ENCODE assay signal across 21 mouse cellular contexts in genomic region chr6:106621188-106621749, GRCm38 (mm10).
DNase-seq lines count a peak whose midpoint lies in the region; ATAC-seq and TF ChIP-seq lines count a peak whose summit lies in the region.
"Had no signal": no experiment of that assay in that cellular context is flagged by ENCODE, and none has a peak within 500 bp of the region (broad histone marks: within the 10 kb centered on the region; RNA-seq: fewer than 3 reads in every experiment).

No protein-coding gene starts in this region.

- H3K27ac ChIP-seq in cerebellum, adult 2 months (ENCODE audit: insufficient read depth, low read length) = no peak overlapping the region
- H3K27ac ChIP-seq in forebrain, postnatal 0 days (ENCODE audit: low read depth, low read length) = no peak overlapping the region
- H3K27ac ChIP-seq in forebrain, embryonic 12.5 days = no peak overlapping the region
- H3K27ac ChIP-seq in midbrain, embryonic 14.5 days (replicated peaks; ENCODE audit: low read depth, low read length) = no peak overlapping the region
- H3K27ac ChIP-seq in midbrain, embryonic 16.5 days (ENCODE audit: low read length) = no peak overlapping the region
- H3K27ac ChIP-seq in intestine, embryonic 16.5 days (ENCODE audit: low read length) = no peak overlapping the region
- H3K27ac ChIP-seq: embryonic facial prominence, embryonic 15.5 days; hindbrain, embryonic 13.5 days; limb, embryonic 12.5 days; liver, embryonic 12.5 days; neural tube, embryonic 12.5 days had no signal

- H3K36me3 ChIP-seq in forebrain, postnatal 0 days (ENCODE audit: insufficient read depth) = no peaks in the 10 kb centered on the region
- no peaks in the 10 kb centered on the region for H3K36me3 ChIP-seq in forebrain, embryonic 12.5 days (replicated peaks)
- no peaks in the 10 kb centered on the region for H3K36me3 ChIP-seq in midbrain, embryonic 14.5 days (ENCODE audit: control insufficient read depth, insufficient read depth, low read length)
- H3K36me3 ChIP-seq in midbrain, embryonic 16.5 days (ENCODE audit: control insufficient read depth, insufficient read depth, low read length) = no peaks in the 10 kb centered on the region
- H3K36me3 ChIP-seq in intestine, embryonic 16.5 days (ENCODE audit: control insufficient read depth, insufficient read depth, low read length) = no peaks in the 10 kb centered on the region
- H3K36me3 ChIP-seq: embryonic facial prominence, embryonic 15.5 days; hindbrain, embryonic 13.5 days; limb, embryonic 12.5 days; liver, embryonic 12.5 days; neural tube, embryonic 12.5 days had no signal

- peak; percentile 12 to 22 for DNase-seq in cerebellum, adult 2 months
- DNase-seq in cerebellum, adult 11-12 months = no peak
- no peak for DNase-seq in forebrain, postnatal 0 days
- DNase-seq in midbrain, embryonic 14.5 days = peak; percentile 32
- peak; percentile 7 to 35 for DNase-seq in cerebellum, postnatal 14 days
- DNase-seq: adrenal gland, postnatal 36 days; gastrocnemius, postnatal 25 days; kidney, adult 8-10 months; kidney, postnatal 10 days; lung, adult 18-20 months; lung, postnatal 10 days had no signal

- WGBS in cerebellum, adult 2 months = 18% methylated on average over 5 of the region's 5 CpGs
- 43% methylated on average over 5 of the region's 5 CpGs for WGBS in forebrain, postnatal 0 days
- 76% methylated on average over 5 of the region's 5 CpGs for WGBS in forebrain, embryonic 12.5 days
- 68% methylated on average over 5 of the region's 5 CpGs for WGBS in midbrain, embryonic 14.5 days
- WGBS in midbrain, embryonic 16.5 days = 54% methylated on average over 5 of the region's 5 CpGs
- 74% methylated on average over 5 of the region's 5 CpGs for WGBS in intestine, embryonic 16.5 days

- no peak for ATAC-seq in forebrain, postnatal 0 days
- ATAC-seq in forebrain, embryonic 12.5 days (ENCODE audit: low FRiP score) = no peak
- no peak for ATAC-seq in midbrain, embryonic 14.5 days (ENCODE audit: low FRiP score, low TSS enrichment)
- ATAC-seq in midbrain, embryonic 16.5 days = no peak
- ATAC-seq in intestine, embryonic 16.5 days = no peak
- ATAC-seq: inflammation-experienced regulatory T-cells, adult 6 months; liver, embryonic 12.5 days had no signal

- peaks cover 3% of the 10 kb centered on the region for H3K4me1 ChIP-seq in cerebellum, adult 2 months (ENCODE audit: control insufficient read depth, insufficient read depth, low read length)
- H3K4me1 ChIP-seq in forebrain, postnatal 0 days (ENCODE audit: insufficient read depth) = no peaks in the 10 kb centered on the region
- H3K4me1 ChIP-seq in forebrain, embryonic 12.5 days = no peaks in the 10 kb centered on the region
- H3K4me1 ChIP-seq in midbrain, embryonic 14.5 days (ENCODE audit: control insufficient read depth, insufficient read depth, low read length) = no peaks in the 10 kb centered on the region
- peaks cover 3% of the 10 kb centered on the region; the same call in 1 of the 2 replicates for H3K4me1 ChIP-seq in midbrain, embryonic 16.5 days (ENCODE audit: control insufficient read depth, insufficient read depth, low read length)
- H3K4me1 ChIP-seq in intestine, embryonic 16.5 days (ENCODE audit: control insufficient read depth, insufficient read depth, low read length) = no peaks in the 10 kb centered on the region
- H3K4me1 ChIP-seq: embryonic facial prominence, embryonic 15.5 days; hindbrain, embryonic 13.5 days; limb, embryonic 12.5 days; liver, embryonic 12.5 days; neural tube, embryonic 12.5 days had no signal

- no peak overlapping the region for H3K9ac ChIP-seq in forebrain, postnatal 0 days
- H3K9ac ChIP-seq in forebrain, embryonic 12.5 days = no peak overlapping the region
- no peak overlapping the region for H3K9ac ChIP-seq in midbrain, embryonic 14.5 days (replicated peaks; ENCODE audit: low read length)
- no peak overlapping the region for H3K9ac ChIP-seq in midbrain, embryonic 16.5 days (ENCODE audit: low read depth, low read length)
- H3K9ac ChIP-seq in intestine, embryonic 16.5 days (ENCODE audit: low read depth, low read length) = no peak overlapping the region
- H3K9ac ChIP-seq: embryonic facial prominence, embryonic 15.5 days; hindbrain, embryonic 13.5 days; limb, embryonic 12.5 days; liver, embryonic 12.5 days; neural tube, embryonic 12.5 days had no signal

- no peaks in the 10 kb centered on the region for H3K27me3 ChIP-seq in cerebellum, adult 2 months (ENCODE audit: control insufficient read depth, insufficient read depth, low read length)
- H3K27me3 ChIP-seq in forebrain, postnatal 0 days (ENCODE audit: insufficient read depth, low read length) = no peaks in the 10 kb centered on the region
- no peaks in the 10 kb centered on the region for H3K27me3 ChIP-seq in forebrain, embryonic 12.5 days
- H3K27me3 ChIP-seq in midbrain, embryonic 14.5 days (ENCODE audit: control insufficient read depth, insufficient read depth, low read length) = no peaks in the 10 kb centered on the region
- no peaks in the 10 kb centered on the region for H3K27me3 ChIP-seq in midbrain, embryonic 16.5 days (ENCODE audit: control insufficient read depth, insufficient read depth, low read depth, low read length)
- H3K27me3 ChIP-seq in intestine, embryonic 16.5 days (replicated peaks; ENCODE audit: control insufficient read depth, insufficient read depth, low read length) = no peaks in the 10 kb centered on the region
- H3K27me3 ChIP-seq: embryonic facial prominence, embryonic 15.5 days; hindbrain, embryonic 13.5 days; limb, embryonic 12.5 days; liver, embryonic 12.5 days; neural tube, embryonic 12.5 days had no signal

- TF ChIP-seq POLR2A in cerebellum, adult 2 months (IDR thresholded peaks at IDR 0.05; ENCODE audit: borderline replicate concordance, insufficient read depth, low read length) = no peak

- TF ChIP-seq CTCF in cerebellum, adult 2 months (IDR thresholded peaks at IDR 0.05; ENCODE audit: borderline replicate concordance, insufficient read depth, low read depth, low read length) = no peak
- TF ChIP-seq CTCF in forebrain, postnatal 0 days (IDR thresholded peaks at IDR 0.05; ENCODE audit: low read depth) = peak; percentile 41

- H3K4me3 ChIP-seq in cerebellum, adult 2 months (replicated peaks; ENCODE audit: insufficient read depth, low read depth, low read length) = no peak overlapping the region
- H3K4me3 ChIP-seq in forebrain, postnatal 0 days (ENCODE audit: low read depth, low read length) = no peak overlapping the region
- no peak overlapping the region for H3K4me3 ChIP-seq in forebrain, embryonic 12.5 days (replicated peaks)
- no peak overlapping the region for H3K4me3 ChIP-seq in midbrain, embryonic 14.5 days (replicated peaks; ENCODE audit: low read depth, low read length)
- no peak overlapping the region for H3K4me3 ChIP-seq in midbrain, embryonic 16.5 days (ENCODE audit: low read depth, low read length)
- no peak overlapping the region for H3K4me3 ChIP-seq in intestine, embryonic 16.5 days (ENCODE audit: low read length)
- H3K4me3 ChIP-seq: embryonic facial prominence, embryonic 15.5 days; hindbrain, embryonic 13.5 days; limb, embryonic 12.5 days; liver, embryonic 12.5 days; neural tube, embryonic 12.5 days had no signal

- no peaks in the 10 kb centered on the region for H3K9me3 ChIP-seq in forebrain, postnatal 0 days (ENCODE audit: low read length)
- H3K9me3 ChIP-seq in forebrain, embryonic 12.5 days = no peaks in the 10 kb centered on the region
- H3K9me3 ChIP-seq in midbrain, embryonic 14.5 days (ENCODE audit: control insufficient read depth, low read length) = no peaks in the 10 kb centered on the region
- H3K9me3 ChIP-seq in midbrain, embryonic 16.5 days (replicated peaks; ENCODE audit: control insufficient read depth, low read length, poor library complexity, severe bottlenecking) = no peaks in the 10 kb centered on the region
- H3K9me3 ChIP-seq in intestine, embryonic 16.5 days (ENCODE audit: control insufficient read depth, low read length) = no peaks in the 10 kb centered on the region
- H3K9me3 ChIP-seq: embryonic facial prominence, embryonic 15.5 days; hindbrain, embryonic 13.5 days; limb, embryonic 12.5 days; liver, embryonic 12.5 days; neural tube, embryonic 12.5 days had no signal

- no peak overlapping the region for H3K4me2 ChIP-seq in forebrain, postnatal 0 days (ENCODE audit: low read depth)
- H3K4me2 ChIP-seq in forebrain, embryonic 12.5 days = no peak overlapping the region
- H3K4me2 ChIP-seq in midbrain, embryonic 14.5 days (ENCODE audit: low read length) = no peak overlapping the region
- no peak overlapping the region for H3K4me2 ChIP-seq in midbrain, embryonic 16.5 days (ENCODE audit: low read length)
- H3K4me2 ChIP-seq in intestine, embryonic 16.5 days (ENCODE audit: low read depth, low read length) = no peak overlapping the region
- H3K4me2 ChIP-seq: embryonic facial prominence, embryonic 15.5 days; hindbrain, embryonic 13.5 days; limb, embryonic 12.5 days; liver, embryonic 12.5 days; midbrain, embryonic 11.5 days; neural tube, embryonic 12.5 days had no signal

Comparison
In these comparisons a context has a peak if more than half of its experiments do, and no peak if none do; other contexts are left out.
1. DNase-seq: peak in cerebellum, adult 2 months (2 of 2), midbrain, embryonic 14.5 days (single experiment) and cerebellum, postnatal 14 days (2 of 2); none in cerebellum, adult 11-12 months (single experiment) and forebrain, postnatal 0 days (single experiment).